Mouse (Mus musculus): ENCODE results near the gene Lenep. TPM values are rescaled to one million over a fixed set of nuclear protein-coding genes. Genes with fewer than 3 reads are reported as not detected.

The Lenep gene
- polyA plus RNA-seq, 1 experiment from 2014 or later = not detected

GRCm38 (mm10) chr3:89365153-89365485 lies 37.5 kb downstream of the Lenep start, which contains the start of gene Dcst1:
Gene Dcst1 (minus strand): TSS chr3:89365253.
- no peak within 1 kb of the TSS for H3K4me3 ChIP-seq
- no peak for ATAC-seq (replicated peaks; ENCODE audit: insufficient number of reproducible peaks, insufficient read depth, low FRiP score, low read depth)

GRCm38 (mm10) chr3:89364631-89365030 lies 38.0 kb downstream of the Lenep start:
- no peak for ATAC-seq (replicated peaks; ENCODE audit: insufficient number of reproducible peaks, insufficient read depth, low FRiP score, low read depth)
- peaks cover 16% of the 10 kb centered on the region; the same call in 1 of the 2 replicates for H3K27me3 ChIP-seq
- H3K9me3 ChIP-seq (replicated peaks) = no peaks in the 10 kb centered on the region
- no peak overlapping the region for H3K9ac ChIP-seq
- H3K27ac ChIP-seq = no peak overlapping the region
- no peak overlapping the region for H3K4me2 ChIP-seq
- H3K36me3 ChIP-seq = no peaks in the 10 kb centered on the region
- 56% methylated on average over 8 of the region's 8 CpGs for WGBS
- H3K4me3 ChIP-seq = no peak overlapping the region
- H3K4me1 ChIP-seq (replicated peaks) = no peaks in the 10 kb centered on the region; the same call in 1 of the 2 replicates

More at GRCm38 (mm10) chr3:89365153-89365485, 37.5 kb downstream of the Lenep start, which contains the start of gene Dcst1:
- Histone ChIP-seq H3K9me3 (replicated peaks) (no peaks in the 10 kb centered on the region), H3K27me3 (peaks cover 16% of the 10 kb centered on the region; the same call in 1 of the 2 replicates), H3K36me3 (no peaks in the 10 kb centered on the region), H3K27ac (no peak within 1 kb of the TSS), H3K9ac (no peak within 1 kb of the TSS), H3K4me1 (replicated peaks) (no peaks in the 10 kb centered on the region; the same call in 1 of the 2 replicates), H3K4me2 (no peak within 1 kb of the TSS)
- WGBS = 87% methylated on average over 11 of the region's 11 CpGs

- Histone ChIP-seq H3K27ac (no peak within 1 kb of the TSS), H3K9ac (no peak within 1 kb of the TSS), H3K36me3 (no peaks in the 10 kb centered on the region), H3K9me3 (replicated peaks) (no peaks in the 10 kb centered on the region), H3K27me3 (peaks cover 3% of the 10 kb centered on the region; the same call in 1 of the 2 replicates), H3K4me2 (no peak within 1 kb of the TSS), H3K4me3 (no peak within 1 kb of the TSS), H3K4me1 (replicated peaks) (no peaks in the 10 kb centered on the region; the same call in 1 of the 2 replicates)
- no peak for ATAC-seq (replicated peaks; ENCODE audit: insufficient number of reproducible peaks, insufficient read depth, low FRiP score, low read depth)
- WGBS = 71% methylated on average over 7 of the region's 7 CpGs
Measured at GRCm38 (mm10) chr3:89361675-89362074, 40.9 kb downstream of the Lenep start, which contains the start of gene Dcst2. Gene Dcst2 (plus strand): TSS chr3:89361975.

- Histone ChIP-seq H3K27ac (no peak overlapping the region), H3K36me3 (no peaks in the 10 kb centered on the region), H3K4me2 (no peak overlapping the region), H3K27me3 (peaks cover 6% of the 10 kb centered on the region), H3K4me1 (replicated peaks) (no peaks in the 10 kb centered on the region), H3K9me3 (replicated peaks) (no peaks in the 10 kb centered on the region), H3K9ac (no peak overlapping the region), H3K4me3 (no peak overlapping the region)
- no peak for ATAC-seq (replicated peaks; ENCODE audit: insufficient number of reproducible peaks, insufficient read depth, low FRiP score, low read depth)
- 71% methylated on average over 3 of the region's 3 CpGs for WGBS
Measured at GRCm38 (mm10) chr3:89360237-89360636, 42.4 kb downstream of the Lenep start.

- no peak overlapping the region for H3K4me2 ChIP-seq
- H3K9ac ChIP-seq = no peak overlapping the region
- peaks cover 6% of the 10 kb centered on the region for H3K27me3 ChIP-seq
- H3K4me1 ChIP-seq (replicated peaks) = peaks cover 2% of the 10 kb centered on the region; the same call in 1 of the 2 replicates
- WGBS = 65% methylated on average over 6 of the region's 6 CpGs
- no peaks in the 10 kb centered on the region for H3K9me3 ChIP-seq (replicated peaks)
- no peak overlapping the region for H3K27ac ChIP-seq
- ATAC-seq (replicated peaks; ENCODE audit: insufficient number of reproducible peaks, insufficient read depth, low FRiP score, low read depth) = no peak
- no peaks in the 10 kb centered on the region for H3K36me3 ChIP-seq
- H3K4me3 ChIP-seq = no peak overlapping the region
Measured at GRCm38 (mm10) chr3:89359630-89360029, 43.0 kb downstream of the Lenep start.

- Histone ChIP-seq H3K9me3 (replicated peaks) (no peaks in the 10 kb centered on the region), H3K9ac (no peak overlapping the region), H3K4me3 (no peak overlapping the region), H3K27me3 (peaks cover 23% of the 10 kb centered on the region), H3K36me3 (no peaks in the 10 kb centered on the region), H3K4me1 (replicated peaks) (peaks cover 2% of the 10 kb centered on the region; the same call in 1 of the 2 replicates), H3K27ac (no peak overlapping the region), H3K4me2 (no peak overlapping the region)
- WGBS = 57% methylated on average over 9 of the region's 9 CpGs
- ATAC-seq (replicated peaks; ENCODE audit: insufficient number of reproducible peaks, insufficient read depth, low FRiP score, low read depth) = no peak
Measured at GRCm38 (mm10) chr3:89356029-89356428, 46.6 kb downstream of the Lenep start.

- Histone ChIP-seq H3K9ac (no peak overlapping the region), H3K4me3 (no peak overlapping the region), H3K4me2 (no peak overlapping the region), H3K4me1 (replicated peaks) (peaks cover 4% of the 10 kb centered on the region), H3K36me3 (no peaks in the 10 kb centered on the region), H3K27me3 (peaks cover 26% of the 10 kb centered on the region), H3K9me3 (replicated peaks) (no peaks in the 10 kb centered on the region), H3K27ac (no peak overlapping the region)
- 81% methylated on average over 6 of the region's 6 CpGs for WGBS
- no peak for ATAC-seq (replicated peaks; ENCODE audit: insufficient number of reproducible peaks, insufficient read depth, low FRiP score, low read depth)
Measured at GRCm38 (mm10) chr3:89355512-89355902, 47.1 kb downstream of the Lenep start.

- Histone ChIP-seq H3K4me3 (no peak overlapping the region), H3K4me1 (replicated peaks) (peaks cover 10% of the 10 kb centered on the region), H3K9me3 (replicated peaks) (no peaks in the 10 kb centered on the region), H3K27me3 (peaks cover 28% of the 10 kb centered on the region), H3K36me3 (no peaks in the 10 kb centered on the region), H3K4me2 (no peak overlapping the region), H3K27ac (no peak overlapping the region), H3K9ac (no peak overlapping the region)
- 17% methylated on average over 5 of the region's 5 CpGs for WGBS
- ATAC-seq (replicated peaks; ENCODE audit: insufficient number of reproducible peaks, insufficient read depth, low FRiP score, low read depth) = no peak; the same call in 1 of the 2 replicates
Measured at GRCm38 (mm10) chr3:89354816-89355511, 47.6 kb downstream of the Lenep start.

- Histone ChIP-seq H3K4me1 (replicated peaks) (peaks cover 20% of the 10 kb centered on the region), H3K27me3 (peaks cover 37% of the 10 kb centered on the region), H3K4me3 (no peak overlapping the region), H3K4me2 (no peak overlapping the region), H3K36me3 (no peaks in the 10 kb centered on the region), H3K9me3 (replicated peaks) (no peaks in the 10 kb centered on the region), H3K27ac (no peak overlapping the region), H3K9ac (no peak overlapping the region)
- no peak for ATAC-seq (replicated peaks; ENCODE audit: insufficient number of reproducible peaks, insufficient read depth, low FRiP score, low read depth)
- WGBS = 66% methylated on average over 5 of the region's 5 CpGs
Measured at GRCm38 (mm10) chr3:89351271-89351670, 51.3 kb downstream of the Lenep start.

Other genes with a start within 250 kb of the Lenep start
- 0.52 and 1.1 TPM in 2 replicates for gene Hcn3, start 242.6 kb downstream of the Lenep start, polyA plus RNA-seq (2015; fragmentation: Nextera tagmentation; extraction: Ambion mirVana)
- 14.2 and 20.1 TPM in 2 replicates for gene Clk2, start 238.0 kb downstream of the Lenep start, polyA plus RNA-seq (2015; fragmentation: Nextera tagmentation; extraction: Ambion mirVana)
- 70.9 and 92.8 TPM in 2 replicates for gene Scamp3, start 225.3 kb downstream of the Lenep start, polyA plus RNA-seq (2015; fragmentation: Nextera tagmentation; extraction: Ambion mirVana)
- 10.5 and 19.2 TPM in 2 replicates for gene Fam189b, start 219.7 kb downstream of the Lenep start, polyA plus RNA-seq (2015; fragmentation: Nextera tagmentation; extraction: Ambion mirVana)
- 27.3 and 34.7 TPM in 2 replicates for gene Gba, start 199.9 kb downstream of the Lenep start, polyA plus RNA-seq (2015; fragmentation: Nextera tagmentation; extraction: Ambion mirVana)
- 17.5 and 31.4 TPM in 2 replicates for gene Thbs3, start 187.6 kb downstream of the Lenep start, polyA plus RNA-seq (2015; fragmentation: Nextera tagmentation; extraction: Ambion mirVana)
- gene Mtx1, start 175.7 kb downstream of the Lenep start, polyA plus RNA-seq (2015; fragmentation: Nextera tagmentation; extraction: Ambion mirVana) = 106 and 119 TPM in 2 replicates
- gene Muc1, start 173.7 kb downstream of the Lenep start, polyA plus RNA-seq (2015; fragmentation: Nextera tagmentation; extraction: Ambion mirVana) = 1.6 and 7.0 TPM in 2 replicates
- 189 and 207 TPM in 2 replicates for gene Krtcap2, start 156.8 kb downstream of the Lenep start, polyA plus RNA-seq (2015; fragmentation: Nextera tagmentation; extraction: Ambion mirVana)
- gene Trim46, start 156.5 kb downstream of the Lenep start, polyA plus RNA-seq (2015; fragmentation: Nextera tagmentation; extraction: Ambion mirVana) = 0.79 and 2.2 TPM in 2 replicates
- 88.4 and 88.7 TPM in 2 replicates for gene Dpm3, start 143.4 kb downstream of the Lenep start, polyA plus RNA-seq (2015; fragmentation: Nextera tagmentation; extraction: Ambion mirVana)
- gene Slc50a1, start 132.2 kb downstream of the Lenep start, polyA plus RNA-seq (2015; fragmentation: Nextera tagmentation; extraction: Ambion mirVana) = 44.5 and 49.5 TPM in 2 replicates
- 35.0 and 39.9 TPM in 2 replicates for gene Efna1, start 121.7 kb downstream of the Lenep start, polyA plus RNA-seq (2015; fragmentation: Nextera tagmentation; extraction: Ambion mirVana)
- gene Efna3, start 79.8 kb downstream of the Lenep start, polyA plus RNA-seq (2015; fragmentation: Nextera tagmentation; extraction: Ambion mirVana) = 0.73 and 2.7 TPM in 2 replicates
- 6.0 and 8.1 TPM in 2 replicates for gene Efna4, start 64.8 kb downstream of the Lenep start, polyA plus RNA-seq (2015; fragmentation: Nextera tagmentation; extraction: Ambion mirVana)
- 59.8 and 71.2 TPM in 2 replicates for gene Adam15, start 52.8 kb downstream of the Lenep start, polyA plus RNA-seq (2015; fragmentation: Nextera tagmentation; extraction: Ambion mirVana)
- gene Dcst2, start 40.8 kb downstream of the Lenep start, polyA plus RNA-seq (2015; fragmentation: Nextera tagmentation; extraction: Ambion mirVana) = not detected in 2 replicates
- gene Dcst1, start 37.5 kb downstream of the Lenep start, polyA plus RNA-seq (2015; fragmentation: Nextera tagmentation; extraction: Ambion mirVana) = 0.06 and 0.18 TPM in 2 replicates
- gene Zbtb7b, start 8.0 kb downstream of the Lenep start, polyA plus RNA-seq (2015; fragmentation: Nextera tagmentation; extraction: Ambion mirVana) = 2.3 and 3.0 TPM in 2 replicates
- 34.0 and 35.1 TPM in 2 replicates for gene Flad1, start 9.1 kb upstream of the Lenep start, polyA plus RNA-seq (2015; fragmentation: Nextera tagmentation; extraction: Ambion mirVana)
- 266 and 291 TPM in 2 replicates for gene Cks1b, start 15.6 kb upstream of the Lenep start, polyA plus RNA-seq (2015; fragmentation: Nextera tagmentation; extraction: Ambion mirVana)
- gene Shc1, start 15.7 kb upstream of the Lenep start, polyA plus RNA-seq (2015; fragmentation: Nextera tagmentation; extraction: Ambion mirVana) = 60.6 and 79.9 TPM in 2 replicates
- 21.1 and 28.1 TPM in 2 replicates for gene Pygo2, start 27.4 kb upstream of the Lenep start, polyA plus RNA-seq (2015; fragmentation: Nextera tagmentation; extraction: Ambion mirVana)
- 62.4 and 64.7 TPM in 2 replicates for gene Pbxip1, start 33.9 kb upstream of the Lenep start, polyA plus RNA-seq (2015; fragmentation: Nextera tagmentation; extraction: Ambion mirVana)
- 47.2 and 52.1 TPM in 2 replicates for gene Pmvk, start 51.7 kb upstream of the Lenep start, polyA plus RNA-seq (2015; fragmentation: Nextera tagmentation; extraction: Ambion mirVana)
- 2.6 and 4.7 TPM in 2 replicates for gene Kcnn3, start 117.4 kb upstream of the Lenep start, polyA plus RNA-seq (2015; fragmentation: Nextera tagmentation; extraction: Ambion mirVana)